Mouse (Mus musculus): Measurements from ENCODE around the gene Mindy3. TPM values are rescaled to one million over a fixed set of nuclear protein-coding genes. Genes with fewer than 3 reads are reported as not detected.
A peak's percentile ranks its signal among the peaks of the same experiment; 100 is the strongest.
"Not testable (repeated sequence)": the region's sequence is repeated elsewhere in the genome, so short reads cannot be mapped to it uniquely, and the experiment has no call there.

Mindy3 gene
- 46.0 and 53.5 TPM in 2 replicates for polyA plus RNA-seq (2012; ENCODE audit: insufficient read depth, low replicate concordance)

DNA sequence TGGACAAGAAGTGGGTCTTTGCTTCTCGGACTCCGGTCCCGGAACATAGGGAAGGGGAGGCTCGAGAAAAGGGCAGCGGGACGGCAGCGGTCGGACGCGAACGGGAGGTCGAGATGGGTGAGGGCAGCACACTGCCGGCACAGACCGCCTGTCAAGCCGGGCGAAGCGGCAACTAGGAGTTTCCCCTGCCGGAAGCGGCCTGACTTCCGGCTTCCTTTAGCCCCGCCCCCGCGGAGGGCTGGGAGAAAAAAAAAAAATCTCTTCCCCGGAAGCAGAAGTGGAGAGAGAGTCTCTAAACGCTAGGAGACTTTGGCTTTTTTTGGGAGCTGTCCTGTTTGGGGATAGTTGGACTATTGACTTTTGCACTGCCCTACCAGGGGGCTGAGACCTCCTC lies at the start of gene Mindy3:
TSS of gene Mindy3 (minus strand) at position 209 of the 394 bp plus-strand sequence.
- Histone ChIP-seq H3K4me1 (peaks cover 38% of the 10 kb centered on the region), H3K27me3 (replicated peaks) (no peaks in the 10 kb centered on the region), H3K4me3 (replicated peaks) (peak within 1 kb of the TSS; percentile 94), H3K36me3 (replicated peaks; ENCODE audit: low read length) (peaks cover 4% of the 10 kb centered on the region), H3K9me3 (no peaks in the 10 kb centered on the region)
- TF ChIP-seq FLI1 (IDR thresholded peaks at IDR 0.05; ENCODE audit: low read length) (peak; percentile 86; the same call in 1 of the 2 replicates), GATA1 (IDR thresholded peaks at IDR 0.05; ENCODE audit: borderline replicate concordance, low read length) (no peak)

DNA sequence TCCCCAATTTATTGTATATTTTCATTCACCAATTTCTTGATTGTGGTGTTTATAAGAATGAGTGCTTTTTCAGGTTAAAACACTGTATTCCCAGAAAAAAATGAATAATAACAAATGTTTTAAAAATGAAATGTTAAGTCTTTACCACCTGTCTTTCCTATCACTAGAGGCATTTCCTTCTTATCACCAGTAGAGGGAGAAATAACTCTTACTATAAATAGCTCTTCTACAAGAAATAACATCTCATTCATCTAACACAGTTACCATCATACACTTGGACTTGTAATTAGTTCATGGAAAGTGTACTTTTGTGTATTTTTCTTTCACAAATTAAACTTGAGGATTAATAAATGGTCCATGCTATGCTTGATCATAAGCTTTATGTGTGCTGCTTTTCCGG lies 40.5 kb upstream of the Mindy3 start:
- H3K36me3 ChIP-seq (replicated peaks; ENCODE audit: low read length): no peaks in the 10 kb centered on the region
- no peak for TF ChIP-seq GATA1 (IDR thresholded peaks at IDR 0.05; ENCODE audit: borderline replicate concordance, low read length)
- no peak for TF ChIP-seq FLI1 (IDR thresholded peaks at IDR 0.05; ENCODE audit: low read length)
- no peaks in the 10 kb centered on the region for H3K4me1 ChIP-seq
- no peaks in the 10 kb centered on the region for H3K9me3 ChIP-seq
- H3K27me3 ChIP-seq (replicated peaks): no peaks in the 10 kb centered on the region
- no peak overlapping the region for H3K4me3 ChIP-seq (replicated peaks)

DNA sequence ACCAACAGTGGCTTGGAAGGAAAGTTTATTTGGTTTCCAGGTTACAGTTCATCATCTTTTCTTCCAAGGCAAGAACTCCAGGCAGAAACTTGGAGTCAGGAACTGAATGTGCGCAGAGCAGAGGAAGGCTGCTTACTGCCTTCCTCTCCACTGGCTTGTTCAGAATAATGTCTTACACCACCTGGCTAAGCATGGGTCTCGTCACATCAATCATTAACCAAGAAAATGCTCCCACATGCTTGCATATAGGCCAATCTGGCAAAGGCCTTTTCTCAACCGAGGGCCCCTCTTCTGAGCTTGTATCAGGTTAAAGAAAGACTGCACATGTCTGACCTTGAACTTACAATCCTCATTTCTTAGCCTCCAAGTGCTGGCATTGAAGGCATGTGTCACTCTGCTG lies 30.8 kb upstream of the Mindy3 start:
- TF ChIP-seq GATA1 (IDR thresholded peaks at IDR 0.05; ENCODE audit: borderline replicate concordance, low read length) (no peak), FLI1 (IDR thresholded peaks at IDR 0.05; ENCODE audit: low read length) (no peak)
- Histone ChIP-seq H3K36me3 (replicated peaks; ENCODE audit: low read length) (no peaks in the 10 kb centered on the region), H3K9me3 (no peaks in the 10 kb centered on the region), H3K4me3 (replicated peaks) (no peak overlapping the region), H3K4me1 (no peaks in the 10 kb centered on the region), H3K27me3 (replicated peaks) (no peaks in the 10 kb centered on the region)

- Histone ChIP-seq H3K27me3 (replicated peaks) (no peaks in the 10 kb centered on the region), H3K9me3 (no peaks in the 10 kb centered on the region), H3K4me1 (peaks cover 4% of the 10 kb centered on the region; the same call in 1 of the 2 replicates), H3K4me3 (replicated peaks) (no peak overlapping the region), H3K36me3 (replicated peaks; ENCODE audit: low read length) (no peaks in the 10 kb centered on the region)
- no peak for TF ChIP-seq GATA1 (IDR thresholded peaks at IDR 0.05; ENCODE audit: borderline replicate concordance, low read length)
- TF ChIP-seq FLI1 (IDR thresholded peaks at IDR 0.05; ENCODE audit: low read length): no peak
Measured at GRCm38 (mm10) chr2:12440120-12440519, 20.9 kb upstream of the Mindy3 start.

DNA sequence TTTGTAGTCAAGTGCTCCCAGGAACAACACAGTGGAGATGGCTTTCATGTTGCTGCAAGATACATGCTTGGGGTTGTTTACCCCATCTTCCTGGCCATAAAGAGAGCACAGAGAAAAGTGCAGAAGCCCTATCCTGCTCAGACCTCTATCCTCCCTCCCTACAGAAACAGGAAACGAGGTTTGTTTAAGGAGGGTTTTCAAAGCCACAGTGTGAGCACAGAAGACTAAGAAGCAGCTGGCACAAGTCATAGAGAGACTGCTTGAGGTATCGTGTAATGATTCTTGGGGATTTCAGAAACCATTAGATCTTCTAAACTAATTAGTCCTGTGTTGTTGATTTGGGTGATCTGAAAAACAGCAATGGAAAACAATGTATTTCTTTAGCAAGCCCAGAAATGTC lies 20.3 kb upstream of the Mindy3 start:
- TF ChIP-seq GATA1 (IDR thresholded peaks at IDR 0.05; ENCODE audit: borderline replicate concordance, low read length) (no peak), FLI1 (IDR thresholded peaks at IDR 0.05; ENCODE audit: low read length) (no peak)
- Histone ChIP-seq H3K9me3 (no peaks in the 10 kb centered on the region), H3K27me3 (replicated peaks) (no peaks in the 10 kb centered on the region), H3K4me3 (replicated peaks) (no peak overlapping the region), H3K36me3 (replicated peaks; ENCODE audit: low read length) (no peaks in the 10 kb centered on the region), H3K4me1 (peaks cover 4% of the 10 kb centered on the region; the same call in 1 of the 2 replicates)

DNA sequence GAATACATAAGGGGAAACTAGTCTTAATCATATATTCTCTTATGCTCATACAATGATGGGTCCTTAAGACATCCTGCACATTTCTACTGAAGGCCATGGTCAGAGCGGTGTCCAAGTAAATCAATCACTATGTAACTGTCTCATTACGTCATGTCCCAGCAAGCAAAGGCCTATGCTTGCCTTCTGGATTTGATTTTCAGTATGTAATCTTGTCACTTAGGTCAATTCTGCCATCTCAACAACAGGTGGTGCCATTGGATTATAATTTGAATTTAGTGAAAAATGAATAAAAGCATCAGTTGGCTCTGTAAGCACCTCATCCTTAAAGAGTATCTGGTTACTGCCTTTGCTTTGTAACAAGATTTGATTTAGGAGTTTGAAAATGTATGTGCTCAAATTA lies 18.9 kb upstream of the Mindy3 start:
- H3K36me3 ChIP-seq (replicated peaks; ENCODE audit: low read length): no peaks in the 10 kb centered on the region
- no peak overlapping the region for H3K4me3 ChIP-seq (replicated peaks)
- TF ChIP-seq FLI1 (IDR thresholded peaks at IDR 0.05; ENCODE audit: low read length) (no peak), GATA1 (IDR thresholded peaks at IDR 0.05; ENCODE audit: borderline replicate concordance, low read length) (no peak)
- peaks cover 4% of the 10 kb centered on the region; the same call in 1 of the 2 replicates for H3K4me1 ChIP-seq
- no peaks in the 10 kb centered on the region for H3K27me3 ChIP-seq (replicated peaks)
- H3K9me3 ChIP-seq: no peaks in the 10 kb centered on the region

- H3K9me3 ChIP-seq: peaks cover 10% of the 10 kb centered on the region; the same call in 1 of the 2 replicates
- no peaks in the 10 kb centered on the region for H3K4me1 ChIP-seq
- H3K4me3 ChIP-seq (replicated peaks): no peak overlapping the region
- no peaks in the 10 kb centered on the region for H3K27me3 ChIP-seq (replicated peaks)
- TF ChIP-seq FLI1 (IDR thresholded peaks at IDR 0.05; ENCODE audit: low read length) (no peak), GATA1 (IDR thresholded peaks at IDR 0.05; ENCODE audit: borderline replicate concordance, low read length) (no peak)
- no peaks in the 10 kb centered on the region for H3K36me3 ChIP-seq (replicated peaks; ENCODE audit: low read length)
Measured at GRCm38 (mm10) chr2:12432055-12432454, 12.8 kb upstream of the Mindy3 start.

GRCm38 (mm10) chr2:12424374-12424773 lies 5.1 kb upstream of the Mindy3 start:
- H3K36me3 ChIP-seq (replicated peaks; ENCODE audit: low read length): no peaks in the 10 kb centered on the region
- TF ChIP-seq GATA1 (IDR thresholded peaks at IDR 0.05; ENCODE audit: borderline replicate concordance, low read length): no peak
- no peak for TF ChIP-seq FLI1 (IDR thresholded peaks at IDR 0.05; ENCODE audit: low read length)
- no peak overlapping the region for H3K4me3 ChIP-seq (replicated peaks)

DNA sequence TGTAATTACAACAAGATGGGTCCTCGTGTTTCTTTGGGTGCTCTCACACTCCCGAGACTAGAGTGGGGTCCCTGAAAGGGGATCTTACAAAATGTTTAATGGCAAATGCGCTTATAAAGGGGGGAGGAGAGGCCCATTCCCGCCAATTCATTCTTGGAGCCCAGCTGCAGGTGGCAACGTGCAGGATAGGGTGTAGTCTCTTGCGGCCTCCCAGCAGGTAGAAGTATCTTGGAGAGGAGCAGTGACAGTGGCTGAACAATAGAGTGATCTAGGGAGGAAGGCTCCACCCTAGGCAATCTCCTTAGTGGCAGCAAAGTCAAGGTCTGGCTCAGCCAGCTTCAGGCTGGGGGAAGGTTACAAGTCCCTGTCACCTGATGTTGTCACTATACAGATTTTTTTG lies 4.2 kb upstream of the Mindy3 start:
- not testable (repeated sequence) for H3K4me1 ChIP-seq; H3K4me3 ChIP-seq (replicated peaks); H3K9me3 ChIP-seq; H3K36me3 ChIP-seq (replicated peaks; ENCODE audit: low read length); H3K27me3 ChIP-seq (replicated peaks)

More at GRCm38 (mm10) chr2:12424374-12424773, 5.1 kb upstream of the Mindy3 start:
- no peaks in the 10 kb centered on the region for H3K27me3 ChIP-seq (replicated peaks)
- no peaks in the 10 kb centered on the region; the same call in 1 of the 2 replicates for H3K4me1 ChIP-seq
- H3K9me3 ChIP-seq: peaks cover 10% of the 10 kb centered on the region; the same call in 1 of the 2 replicates

DNA sequence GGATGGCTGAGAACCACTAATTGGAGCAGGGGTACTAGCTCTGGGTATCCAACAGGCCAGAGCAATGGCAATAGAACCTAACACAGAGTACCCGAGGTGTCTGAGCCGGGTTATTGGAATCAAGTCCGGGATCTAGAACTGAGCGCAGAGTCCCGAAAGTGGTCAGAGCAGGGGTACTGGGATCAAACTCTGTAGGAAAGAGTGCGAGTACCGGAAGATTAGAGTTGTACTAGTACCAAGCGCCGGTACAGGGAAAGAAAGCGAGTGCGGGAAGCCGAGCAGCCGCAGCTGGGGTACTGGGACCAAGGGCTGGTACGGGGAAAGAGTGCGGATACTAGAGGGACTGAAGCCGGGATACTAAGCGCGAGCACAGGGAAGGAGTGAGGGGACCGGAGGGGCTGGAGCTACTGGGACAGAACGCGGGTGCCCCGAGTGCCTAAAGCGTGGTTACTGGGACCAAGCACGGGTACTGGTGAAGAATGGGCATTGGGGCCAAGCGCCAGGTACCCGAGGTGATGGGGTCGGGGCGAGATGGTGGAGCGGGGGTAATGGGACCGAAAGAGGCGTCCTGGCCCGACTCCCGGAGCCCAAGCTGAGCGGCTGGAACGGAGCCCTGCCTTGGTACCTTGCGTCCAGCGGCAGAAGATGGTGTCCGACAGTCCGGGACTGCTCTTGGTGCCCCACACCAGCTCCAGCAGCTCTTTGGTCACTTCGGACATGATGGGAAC lies 572 bp downstream of the Mindy3 start:
- TF ChIP-seq GATA1 (IDR thresholded peaks at IDR 0.05; ENCODE audit: borderline replicate concordance, low read length): no peak
- TF ChIP-seq FLI1 (IDR thresholded peaks at IDR 0.05; ENCODE audit: low read length): no peak
- no peaks in the 10 kb centered on the region for H3K27me3 ChIP-seq (replicated peaks)
- no peaks in the 10 kb centered on the region for H3K9me3 ChIP-seq
- H3K36me3 ChIP-seq (replicated peaks; ENCODE audit: low read length): peaks cover 5% of the 10 kb centered on the region
- H3K4me1 ChIP-seq: peaks cover 44% of the 10 kb centered on the region
- H3K4me3 ChIP-seq (replicated peaks): peak overlapping the region; percentile 94

Data from megakaryocyte, embryonic 14.5 days (primary cell).